Mouse (Mus musculus) hindbrain, embryonic 14.5 days (tissue): ENCODE results near the gene Thap8. TPM values are rescaled to one million over a fixed set of nuclear protein-coding genes. Genes with fewer than 3 reads are reported as not detected.

Experiments
- ATAC-seq: fragments of 200-750 bp; cut with Nextera tagmentation; 2 replicates; pipeline ENCODE4 v1.8.0; 2017; ENCODE audit warnings: moderate number of reproducible peaks, mild to moderate bottlenecking, moderate TSS enrichment, moderate library complexity; ENCODE audit not compliant: low FRiP score
- DNase-seq: peaks from one replicate; pipeline ENCODE4 v3.0.0-alpha.2; 2015; ENCODE audit warnings: low spot score
- H3K27ac ChIP-seq: fragments of 300-500 bp; sonication (generic); 2 replicates; pipeline ENCODE4 v1.5.1; 2014; ENCODE audit warnings: mild to moderate bottlenecking, moderate library complexity
- H3K27me3 ChIP-seq: fragments of 300-500 bp; sonication (generic); 2 replicates; pipeline ENCODE4 v1.6.1; 2014; ENCODE audit warnings: mild to moderate bottlenecking, low read length, mixed read lengths; ENCODE audit not compliant: control insufficient read depth, insufficient read depth
- H3K36me3 ChIP-seq: fragments of 300-500 bp; sonication (generic); replicated peaks from 2 replicates; pipeline ENCODE4 v1.6.1; 2014; ENCODE audit not compliant: control insufficient read depth, insufficient read depth
- H3K4me1 ChIP-seq: fragments of 300-500 bp; sonication (generic); replicated peaks from 2 replicates; pipeline ENCODE4 v1.6.1; 2014; ENCODE audit warnings: antibody characterized with exemption, low read length, mixed read lengths; ENCODE audit not compliant: control insufficient read depth, insufficient read depth
- H3K4me2 ChIP-seq: fragments of 300-500 bp; sonication (generic); replicated peaks from 2 replicates; pipeline ENCODE4 v1.6.1; 2014; ENCODE audit warnings: mild to moderate bottlenecking, moderate library complexity
- H3K4me3 ChIP-seq: fragments of 300-500 bp; sonication (generic); replicated peaks from 2 replicates; pipeline ENCODE4 v1.5.1; 2014; ENCODE audit warnings: mild to moderate bottlenecking, low read length
- H3K9ac ChIP-seq: fragments of 300-500 bp; sonication (generic); 2 replicates; pipeline ENCODE4 v1.6.1; 2014
- H3K9me3 ChIP-seq: fragments of 300-500 bp; sonication (generic); 2 replicates; pipeline ENCODE4 v1.6.1; 2016; ENCODE audit warnings: low read length; ENCODE audit not compliant: control insufficient read depth
- WGBS: fragments of 180-500 bp; shearing (Covaris S2); extraction: QIAGEN DNeasy Blood & Tissue Kit; methylation state at CpG from one replicate; pipeline ENCODE4 v1.1.7; 2014; 5-methylcytosine and 5-hydroxymethylcytosine counted together
- polyA plus RNA-seq: library from polyadenylated mRNA; unstranded; fragments of >200 nt; fragmentation: Nextera tagmentation; extraction: Ambion mirVana; gene quantifications from 2 replicates; pipeline ENCODE4 v1.2.1, GENCODE M21; 2014

Thap8 gene
- polyA plus RNA-seq, 1 experiment from 2014 or later: 0.43 TPM

DNA sequence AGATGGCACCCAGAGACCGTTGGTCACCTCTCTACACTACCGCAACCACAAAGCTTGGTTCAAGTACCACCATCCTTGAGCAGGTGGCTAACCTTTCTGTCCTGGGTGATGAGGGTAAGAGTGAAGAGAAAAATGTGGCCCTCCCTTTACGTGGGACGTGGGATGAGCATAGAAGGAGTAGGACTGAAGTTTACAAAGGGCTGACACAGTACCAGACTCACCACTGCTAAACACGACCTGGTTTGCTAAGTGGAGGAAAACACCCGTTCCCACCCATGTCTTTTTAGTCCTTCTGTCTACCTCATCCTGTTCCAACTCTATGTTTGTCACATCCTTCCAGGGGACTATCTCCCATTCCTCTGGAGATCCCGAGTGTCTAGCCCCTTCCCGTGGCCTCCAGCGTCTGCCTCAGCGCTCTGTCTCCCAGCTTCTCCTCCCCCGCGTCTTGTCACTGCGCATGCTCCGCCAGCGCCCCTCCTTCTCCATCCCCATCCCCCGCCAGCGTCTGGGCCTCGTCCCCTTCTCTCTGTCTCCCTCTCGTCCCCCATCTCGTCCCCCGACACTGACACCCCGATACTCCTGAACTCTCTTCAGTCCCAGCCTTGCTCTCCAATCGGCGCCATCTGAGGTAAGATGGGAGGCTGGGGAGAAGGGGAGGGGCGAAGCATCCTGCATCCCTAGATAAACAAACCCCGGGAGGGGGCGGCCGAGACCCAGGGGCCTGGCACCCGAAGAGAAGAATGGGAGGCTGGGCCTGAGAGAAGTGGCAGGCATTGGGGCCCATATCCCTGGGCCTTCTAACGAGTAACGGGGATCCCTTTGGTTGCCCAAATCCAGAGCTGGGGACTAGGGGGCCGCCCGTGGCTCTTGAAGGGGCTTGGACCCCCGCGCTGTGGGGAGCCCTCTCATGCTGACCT lies 11.6 kb downstream of the Thap8 start, which contains the start of gene Clip3:
TSS of gene Clip3 (plus strand) at position 514 of the 917 bp plus-strand sequence.
- ATAC-seq (peak; percentile 87), DNase-seq (peak; percentile 84)
- Histone ChIP-seq H3K4me3 (peak within 1 kb of the TSS; percentile 56), H3K4me2 (peak within 1 kb of the TSS; percentile 80), H3K27ac (peak within 1 kb of the TSS; percentile 60), H3K9me3 (no peaks in the 10 kb centered on the region), H3K9ac (peak within 1 kb of the TSS; percentile 82), H3K36me3 (peaks cover 25% of the 10 kb centered on the region), H3K27me3 (no peaks in the 10 kb centered on the region), H3K4me1 (peaks cover 25% of the 10 kb centered on the region)
- 6% methylated on average over 35 of the region's 35 CpGs for WGBS

DNA sequence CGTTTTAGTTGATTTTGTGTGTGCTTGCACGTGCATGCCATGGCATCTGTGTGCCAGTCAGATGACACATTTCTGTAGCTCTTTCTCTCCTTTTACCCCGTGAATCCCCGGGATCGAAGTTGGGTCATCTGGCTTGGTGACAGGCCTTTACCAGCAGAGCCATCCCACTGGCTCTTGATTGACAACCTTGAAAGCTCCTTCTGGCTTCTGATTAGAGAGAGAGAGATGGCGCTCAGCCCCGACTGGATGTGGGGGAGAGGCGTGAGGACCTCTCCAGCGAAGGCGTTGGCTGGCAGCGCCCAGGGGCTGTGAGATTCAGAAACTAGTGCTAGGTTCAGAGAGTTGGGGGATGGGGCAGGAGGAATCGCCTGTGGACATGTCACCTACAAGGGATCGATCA lies 13.9 kb downstream of the Thap8 start:
- DNase-seq: no peak
- 72% methylated on average over 13 of the region's 13 CpGs for WGBS
- Histone ChIP-seq H3K4me3 (no peak overlapping the region), H3K36me3 (peaks cover 48% of the 10 kb centered on the region), H3K27ac (no peak overlapping the region), H3K9ac (no peak overlapping the region), H3K4me2 (no peak overlapping the region; the same call in 1 of the 2 replicates), H3K9me3 (no peaks in the 10 kb centered on the region), H3K4me1 (peaks cover 25% of the 10 kb centered on the region), H3K27me3 (no peaks in the 10 kb centered on the region)
- no peak for ATAC-seq

DNA sequence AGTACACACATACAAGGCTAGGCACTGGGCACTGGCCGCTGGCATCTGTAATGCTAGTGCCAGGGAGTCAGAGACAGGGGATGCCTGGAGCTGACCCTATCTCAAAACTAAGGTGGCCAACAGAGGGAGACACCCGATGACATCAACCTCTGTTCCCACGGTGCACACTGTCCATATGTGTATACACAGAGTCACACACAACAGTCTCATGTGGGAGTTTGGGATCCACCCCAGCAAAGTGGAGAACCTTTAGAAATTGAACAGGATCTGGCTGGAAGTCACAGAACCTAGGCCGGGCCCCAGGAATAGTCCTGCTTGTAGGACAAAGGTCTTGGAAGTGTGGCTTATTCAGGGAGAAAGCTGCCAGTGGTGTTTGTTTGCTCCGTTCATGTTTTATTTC lies 14.4 kb downstream of the Thap8 start:
- peaks cover 53% of the 10 kb centered on the region for H3K36me3 ChIP-seq
- H3K4me1 ChIP-seq: peaks cover 25% of the 10 kb centered on the region
- no peak for DNase-seq

DNA sequence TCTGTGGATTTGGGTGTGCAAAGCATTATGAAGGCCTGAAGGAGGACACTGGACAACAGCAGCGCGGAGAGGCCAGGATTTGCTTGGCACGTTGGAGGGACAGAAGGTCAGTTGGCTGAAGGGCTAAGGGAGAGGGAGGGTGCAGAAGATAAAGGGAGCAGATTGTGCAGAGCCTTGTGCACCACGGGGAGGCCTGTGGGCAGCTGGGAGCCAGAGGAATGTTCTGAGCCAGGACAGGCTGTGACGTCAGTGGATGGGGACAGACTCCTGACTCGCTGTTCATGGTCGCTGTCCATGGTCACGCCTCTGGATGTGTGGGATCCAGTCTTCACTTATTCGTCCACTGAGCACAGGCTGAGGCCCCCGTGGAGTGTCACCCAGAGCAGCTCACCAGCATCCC lies 15.2 kb downstream of the Thap8 start:
- 74% methylated on average over 10 of the region's 10 CpGs for WGBS
- Histone ChIP-seq H3K4me3 (no peak overlapping the region), H3K9ac (no peak overlapping the region), H3K4me1 (peaks cover 25% of the 10 kb centered on the region), H3K27me3 (no peaks in the 10 kb centered on the region), H3K4me2 (no peak overlapping the region), H3K27ac (no peak overlapping the region), H3K9me3 (no peaks in the 10 kb centered on the region), H3K36me3 (peaks cover 61% of the 10 kb centered on the region)
- DNase-seq (no peak), ATAC-seq (no peak)

More for the DNA sequence above, 14.4 kb downstream of the Thap8 start:
- Histone ChIP-seq H3K9ac (no peak overlapping the region), H3K9me3 (no peaks in the 10 kb centered on the region), H3K4me3 (no peak overlapping the region), H3K27me3 (no peaks in the 10 kb centered on the region), H3K4me2 (no peak overlapping the region), H3K27ac (no peak overlapping the region)
- no peak for ATAC-seq
- WGBS: 94% methylated on average over 5 of the region's 5 CpGs

DNA sequence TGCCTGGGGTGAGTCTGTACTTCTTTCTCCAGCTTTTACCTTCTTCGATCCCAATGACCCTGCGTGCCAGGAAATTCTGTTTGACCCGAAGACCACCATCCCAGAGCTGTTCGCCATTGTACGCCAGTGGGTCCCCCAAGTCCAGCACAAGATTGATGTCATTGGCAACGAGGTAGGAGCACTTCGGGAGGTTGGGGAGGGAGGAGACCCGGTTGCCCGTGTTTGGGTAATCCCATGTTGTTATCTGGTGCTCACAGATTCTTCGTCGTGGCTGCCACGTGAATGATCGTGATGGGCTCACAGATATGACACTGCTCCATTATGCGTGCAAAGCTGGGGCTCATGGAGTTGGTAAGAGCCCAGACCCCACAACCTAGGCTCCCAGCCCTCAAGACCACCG lies 16.9 kb downstream of the Thap8 start:
- ATAC-seq: no peak
- no peak overlapping the region for H3K4me3 ChIP-seq
- WGBS: 96% methylated on average over 15 of the region's 15 CpGs
- H3K4me1 ChIP-seq: peaks cover 20% of the 10 kb centered on the region
- H3K4me2 ChIP-seq: no peak overlapping the region
- no peak overlapping the region for H3K9ac ChIP-seq
- H3K27me3 ChIP-seq: no peaks in the 10 kb centered on the region
- no peak overlapping the region for H3K27ac ChIP-seq
- H3K36me3 ChIP-seq: peaks cover 76% of the 10 kb centered on the region
- H3K9me3 ChIP-seq: no peaks in the 10 kb centered on the region
- no peak for DNase-seq

DNA sequence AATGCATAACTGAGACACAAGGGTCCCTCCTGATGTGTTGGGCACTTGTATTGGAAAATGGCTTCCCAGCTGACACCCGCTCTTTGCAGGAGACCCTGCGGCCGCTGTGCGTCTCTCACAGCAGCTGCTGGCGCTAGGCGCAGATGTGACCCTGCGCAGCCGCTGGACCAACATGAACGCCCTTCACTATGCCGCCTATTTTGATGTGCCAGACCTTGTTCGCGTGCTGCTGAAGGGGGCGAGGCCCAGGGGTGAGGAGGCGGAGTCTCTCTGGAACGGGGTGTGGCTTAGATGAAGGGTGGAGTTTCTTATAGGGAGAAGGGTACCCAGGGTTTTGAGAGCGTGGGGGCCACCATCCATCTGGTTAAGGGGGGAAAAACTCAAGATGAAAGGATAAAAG lies 17.4 kb downstream of the Thap8 start:
- ATAC-seq (no peak), DNase-seq (no peak)
- no peak overlapping the region for H3K9ac ChIP-seq
- H3K4me1 ChIP-seq: peaks cover 19% of the 10 kb centered on the region
- no peak overlapping the region for H3K4me3 ChIP-seq
- H3K4me2 ChIP-seq: no peak overlapping the region
- no peak overlapping the region for H3K27ac ChIP-seq
- no peaks in the 10 kb centered on the region for H3K9me3 ChIP-seq
- H3K27me3 ChIP-seq: no peaks in the 10 kb centered on the region
- 85% methylated on average over 16 of the region's 16 CpGs for WGBS
- peaks cover 80% of the 10 kb centered on the region for H3K36me3 ChIP-seq

DNA sequence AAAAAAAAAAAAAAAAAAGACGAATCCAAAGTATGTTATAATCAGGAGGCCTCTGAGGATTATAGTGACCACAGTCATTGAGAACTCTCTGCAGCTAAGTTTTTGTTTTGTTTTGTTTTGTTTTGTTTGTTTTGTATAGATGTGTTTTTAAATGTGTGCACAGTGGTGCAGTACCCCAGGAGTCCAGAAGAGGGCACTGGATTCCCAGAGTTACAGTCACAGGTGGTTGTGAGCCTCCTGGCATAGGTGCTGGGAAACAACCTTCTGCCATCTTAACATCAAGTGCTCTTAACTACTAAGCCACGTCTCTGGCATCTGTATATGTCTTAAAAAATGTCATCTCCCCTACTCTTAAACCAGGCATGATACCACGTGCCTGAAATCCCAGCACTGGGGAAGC lies 21.0 kb downstream of the Thap8 start:
- WGBS: 52% methylated on average over 3 of the region's 3 CpGs
- Histone ChIP-seq H3K27ac (no peak overlapping the region), H3K4me1 (no peaks in the 10 kb centered on the region), H3K4me3 (no peak overlapping the region), H3K4me2 (no peak overlapping the region), H3K36me3 (peaks cover 88% of the 10 kb centered on the region), H3K9ac (no peak overlapping the region), H3K27me3 (no peaks in the 10 kb centered on the region), H3K9me3 (no peaks in the 10 kb centered on the region)
- DNase-seq: no peak
- ATAC-seq: no peak

DNA sequence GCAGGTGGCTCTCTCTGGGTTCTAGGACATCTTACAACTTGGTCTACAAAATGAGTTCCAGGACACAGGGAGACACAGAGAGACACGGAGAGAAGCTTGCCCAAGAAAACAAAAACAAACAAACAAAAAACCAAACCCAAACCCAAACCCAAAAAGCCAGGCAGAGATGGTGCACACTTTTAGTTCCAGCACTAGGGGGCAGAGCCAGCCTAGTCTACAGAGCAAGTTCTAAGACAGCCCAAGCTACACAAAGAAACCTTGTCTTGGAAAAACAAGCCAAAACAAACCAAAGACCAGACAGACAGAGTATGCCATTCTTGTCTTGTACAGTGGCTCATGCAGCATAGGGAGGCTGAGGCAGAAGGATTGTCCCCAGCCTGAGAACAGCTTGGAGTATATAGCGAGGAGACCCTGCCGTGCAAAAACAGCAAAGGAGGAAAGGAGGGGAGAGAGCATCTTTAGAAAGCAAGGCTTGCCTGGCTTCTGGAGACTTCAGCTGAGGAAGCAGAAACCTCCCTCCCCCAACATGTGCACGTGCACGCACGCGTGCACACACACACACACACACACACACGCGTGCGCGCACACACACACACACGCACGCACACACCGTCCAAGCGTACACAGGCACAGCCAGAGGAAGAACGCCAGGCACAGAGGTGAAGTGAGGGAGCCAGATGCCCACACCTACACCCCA lies 26.3 kb downstream of the Thap8 start:
- H3K9ac ChIP-seq: no peak overlapping the region
- DNase-seq (no peak), ATAC-seq (no peak)
- H3K36me3 ChIP-seq: peaks cover 52% of the 10 kb centered on the region
- H3K27ac ChIP-seq: no peak overlapping the region
- no peak overlapping the region for H3K4me3 ChIP-seq
- WGBS: 95% methylated on average over 13 of the region's 16 CpGs
- no peak overlapping the region for H3K4me2 ChIP-seq
- peaks cover 17% of the 10 kb centered on the region for H3K4me1 ChIP-seq
- no peaks in the 10 kb centered on the region for H3K27me3 ChIP-seq
- H3K9me3 ChIP-seq: no peaks in the 10 kb centered on the region
